In the genomic region with DNA sequence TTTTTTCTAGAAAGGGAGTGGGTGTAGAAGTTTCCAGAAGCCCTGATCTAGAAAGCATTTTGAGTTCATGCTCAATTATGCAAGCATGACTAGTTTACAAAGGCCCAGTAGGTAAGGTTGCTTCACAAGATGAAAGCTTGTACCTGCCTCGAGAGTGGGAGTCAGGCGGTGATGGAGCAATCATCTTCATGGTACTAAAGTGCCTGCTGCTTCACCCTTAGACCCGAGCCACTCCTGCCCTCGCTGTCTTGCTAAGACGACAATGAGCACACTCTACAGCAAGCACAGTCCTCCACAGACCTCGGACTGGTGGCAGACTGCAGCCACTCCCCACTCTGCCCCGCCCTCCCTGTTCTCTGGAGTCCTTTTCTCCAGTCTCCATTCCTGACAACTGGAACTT, we compare ENCODE assay signal across 27 mouse cellular contexts.
A peak's percentile ranks its signal among the peaks of the same experiment; 100 is the strongest.
DNase-seq lines count a peak whose midpoint lies in the region; ATAC-seq and TF ChIP-seq lines count a peak whose summit lies in the region.
"Had no signal": no experiment of that assay in that cellular context is flagged by ENCODE, and none has a peak within 500 bp of the region (broad histone marks: within the 10 kb centered on the region; RNA-seq: fewer than 3 reads in every experiment).

No protein-coding gene starts in this region.

- H3K36me3 ChIP-seq in intestine, embryonic 16.5 days (ENCODE audit: control insufficient read depth, insufficient read depth, low read length): no peaks in the 10 kb centered on the region
- no peaks in the 10 kb centered on the region for H3K36me3 ChIP-seq in intestine, embryonic 15.5 days
- no peaks in the 10 kb centered on the region for H3K36me3 ChIP-seq in lung, postnatal 0 days (ENCODE audit: insufficient read depth, low read length)
- H3K36me3 ChIP-seq in intestine, postnatal 0 days (ENCODE audit: control insufficient read depth, insufficient read depth): no peaks in the 10 kb centered on the region
- H3K36me3 ChIP-seq: embryonic facial prominence, embryonic 12.5 days; embryonic facial prominence, embryonic 15.5 days; forebrain, embryonic 12.5 days; forebrain, embryonic 15.5 days; heart, embryonic 12.5 days; heart, embryonic 15.5 days; hindbrain, embryonic 10.5 days; hindbrain, embryonic 13.5 days had no signal

- H3K27ac ChIP-seq in intestine, embryonic 16.5 days (ENCODE audit: low read length): no peak overlapping the region
- H3K27ac ChIP-seq in intestine, embryonic 15.5 days: no peak overlapping the region
- 0 out of 2 replicates have a peak overlapping the region, but pooled peaks have one; percentile 26 for H3K27ac ChIP-seq in lung, postnatal 0 days (ENCODE audit: low read length)
- no peak overlapping the region for H3K27ac ChIP-seq in intestine, postnatal 0 days (ENCODE audit: low read depth, low read length)
- H3K27ac ChIP-seq: embryonic facial prominence, embryonic 12.5 days; embryonic facial prominence, embryonic 15.5 days; forebrain, embryonic 12.5 days; forebrain, embryonic 15.5 days; heart, embryonic 15.5 days; hindbrain, embryonic 10.5 days; hindbrain, embryonic 13.5 days had no signal

- peak; percentile 71 for TF ChIP-seq EP300 in lung, postnatal 0 days (IDR thresholded peaks at IDR 0.05)

- peak; percentile 76 for DNase-seq in lung, postnatal 0 days (ENCODE audit: low spot score)
- DNase-seq in lung, adult 2 months: no peak
- peak; percentile 32 for DNase-seq in lung, postnatal 36 days
- DNase-seq in spleen, postnatal 36 days (ENCODE audit: low spot score in 2 of 2): no peak
- DNase-seq in right cerebral cortex, postnatal 36 days (ENCODE audit: low spot score in 2 of 2): no peak
- DNase-seq: adrenal gland, adult 2 months; adrenal gland, postnatal 14 days; cerebellum, adult 11 months; cerebellum, adult 2 months; cerebellum, adult 9-11 months; cerebellum, postnatal 25 days; gastrocnemius, postnatal 10 days; gastrocnemius, postnatal 36 days; heart, postnatal 10 days; heart, postnatal 36 days had no signal

- no peaks in the 10 kb centered on the region for H3K27me3 ChIP-seq in intestine, embryonic 16.5 days (replicated peaks; ENCODE audit: control insufficient read depth, insufficient read depth, low read length)
- H3K27me3 ChIP-seq in intestine, embryonic 15.5 days (replicated peaks): no peaks in the 10 kb centered on the region
- H3K27me3 ChIP-seq in lung, postnatal 0 days (replicated peaks; ENCODE audit: insufficient read depth, low read length): no peaks in the 10 kb centered on the region
- no peaks in the 10 kb centered on the region for H3K27me3 ChIP-seq in intestine, postnatal 0 days (replicated peaks; ENCODE audit: control insufficient read depth, insufficient read depth, low read length)
- H3K27me3 ChIP-seq: embryonic facial prominence, embryonic 12.5 days; embryonic facial prominence, embryonic 15.5 days; forebrain, embryonic 12.5 days; forebrain, embryonic 15.5 days; heart, embryonic 12.5 days; heart, embryonic 15.5 days; hindbrain, embryonic 13.5 days had no signal

- TF ChIP-seq POLR2A in lung, adult 2 months (IDR thresholded peaks at IDR 0.05; ENCODE audit: borderline replicate concordance, extremely low read depth, low read depth, low read length): no peak

- H3K4me2 ChIP-seq in intestine, embryonic 16.5 days (ENCODE audit: low read depth, low read length): no peak overlapping the region
- no peak overlapping the region for H3K4me2 ChIP-seq in intestine, embryonic 15.5 days (replicated peaks)
- no peak overlapping the region for H3K4me2 ChIP-seq in lung, postnatal 0 days (replicated peaks; ENCODE audit: low read depth, low read length)
- no peak overlapping the region for H3K4me2 ChIP-seq in intestine, postnatal 0 days (replicated peaks; ENCODE audit: low read depth)
- H3K4me2 ChIP-seq: embryonic facial prominence, embryonic 12.5 days; embryonic facial prominence, embryonic 15.5 days; forebrain, embryonic 12.5 days; forebrain, embryonic 15.5 days; heart, embryonic 12.5 days; heart, embryonic 15.5 days; hindbrain, embryonic 13.5 days had no signal

- H3K9ac ChIP-seq in intestine, embryonic 16.5 days (ENCODE audit: low read depth, low read length): no peak overlapping the region
- H3K9ac ChIP-seq in intestine, embryonic 15.5 days: no peak overlapping the region
- H3K9ac ChIP-seq in lung, postnatal 0 days (replicated peaks; ENCODE audit: low read depth): no peak overlapping the region
- no peak overlapping the region for H3K9ac ChIP-seq in intestine, postnatal 0 days (ENCODE audit: low read depth, low read length)
- H3K9ac ChIP-seq: embryonic facial prominence, embryonic 12.5 days; embryonic facial prominence, embryonic 15.5 days; forebrain, embryonic 12.5 days; forebrain, embryonic 15.5 days; heart, embryonic 12.5 days; heart, embryonic 15.5 days; hindbrain, embryonic 13.5 days had no signal

- ATAC-seq in intestine, embryonic 16.5 days: peak; percentile 40; the same call in 1 of the 2 replicates
- ATAC-seq in intestine, embryonic 15.5 days: no peak
- peak; percentile 95 for ATAC-seq in lung, postnatal 0 days
- ATAC-seq in intestine, postnatal 0 days: 0 out of 2 replicates have a peak, but pooled peaks have one; percentile 53
- ATAC-seq: CD4-positive, CD25-positive, alpha-beta regulatory T cell, adult 4 months; forebrain, embryonic 15.5 days had no signal

- no peak for TF ChIP-seq CTCF in lung, postnatal 0 days (IDR thresholded peaks at IDR 0.05)
- no peak for TF ChIP-seq CTCF in lung, adult 2 months (IDR thresholded peaks at IDR 0.05; ENCODE audit: insufficient read depth, low read length)
- no peak for TF ChIP-seq CTCF in intestine, postnatal 0 days (IDR thresholded peaks at IDR 0.05; ENCODE audit: low read depth)

- WGBS in intestine, embryonic 16.5 days: 60% methylated on average over 7 of the region's 7 CpGs
- 68% methylated on average over 7 of the region's 7 CpGs for WGBS in intestine, embryonic 15.5 days
- WGBS in lung, postnatal 0 days: 42% methylated on average over 7 of the region's 7 CpGs
- 56% methylated on average over 7 of the region's 7 CpGs for WGBS in lung, adult 2 months
- WGBS in intestine, postnatal 0 days: 50% methylated on average over 7 of the region's 7 CpGs

- no peak overlapping the region for H3K4me3 ChIP-seq in intestine, embryonic 16.5 days (ENCODE audit: low read length)
- no peak overlapping the region for H3K4me3 ChIP-seq in intestine, embryonic 15.5 days (replicated peaks)
- no peak overlapping the region for H3K4me3 ChIP-seq in lung, postnatal 0 days (ENCODE audit: low read depth, low read length)
- H3K4me3 ChIP-seq in lung, adult 2 months (replicated peaks; ENCODE audit: extremely low read depth, low read depth, low read length): no peak overlapping the region
- no peak overlapping the region for H3K4me3 ChIP-seq in intestine, postnatal 0 days (ENCODE audit: low read depth, low read length)
- H3K4me3 ChIP-seq: embryonic facial prominence, embryonic 12.5 days; embryonic facial prominence, embryonic 15.5 days; forebrain, embryonic 12.5 days; forebrain, embryonic 15.5 days; heart, embryonic 12.5 days; heart, embryonic 15.5 days; hindbrain, embryonic 10.5 days; hindbrain, embryonic 13.5 days had no signal

- no peaks in the 10 kb centered on the region for H3K9me3 ChIP-seq in intestine, embryonic 16.5 days (ENCODE audit: control insufficient read depth, low read length)
- no peaks in the 10 kb centered on the region for H3K9me3 ChIP-seq in intestine, embryonic 15.5 days
- no peaks in the 10 kb centered on the region for H3K9me3 ChIP-seq in lung, postnatal 0 days (ENCODE audit: low read length)
- no peaks in the 10 kb centered on the region for H3K9me3 ChIP-seq in intestine, postnatal 0 days (ENCODE audit: control insufficient read depth)
- H3K9me3 ChIP-seq: embryonic facial prominence, embryonic 12.5 days; embryonic facial prominence, embryonic 15.5 days; forebrain, embryonic 12.5 days; forebrain, embryonic 15.5 days; heart, embryonic 12.5 days; heart, embryonic 15.5 days; hindbrain, embryonic 10.5 days; hindbrain, embryonic 13.5 days had no signal

- no peaks in the 10 kb centered on the region for H3K4me1 ChIP-seq in intestine, embryonic 16.5 days (ENCODE audit: control insufficient read depth, insufficient read depth, low read length)
- H3K4me1 ChIP-seq in intestine, embryonic 15.5 days (replicated peaks): no peaks in the 10 kb centered on the region
- H3K4me1 ChIP-seq in lung, postnatal 0 days (ENCODE audit: insufficient read depth, low read depth, low read length): no peaks in the 10 kb centered on the region
- peaks cover 2% of the 10 kb centered on the region; the same call in 1 of the 2 replicates for H3K4me1 ChIP-seq in lung, adult 2 months (ENCODE audit: control insufficient read depth, insufficient read depth, low read length)
- H3K4me1 ChIP-seq in intestine, postnatal 0 days (replicated peaks; ENCODE audit: control insufficient read depth, insufficient read depth, low read length): no peaks in the 10 kb centered on the region
- H3K4me1 ChIP-seq: embryonic facial prominence, embryonic 12.5 days; embryonic facial prominence, embryonic 15.5 days; forebrain, embryonic 12.5 days; forebrain, embryonic 15.5 days; heart, embryonic 15.5 days; hindbrain, embryonic 10.5 days; hindbrain, embryonic 13.5 days had no signal

Comparison
In these comparisons a context has a peak if more than half of its experiments do, and no peak if none do; other contexts are left out.
1. DNase-seq: peak in lung, postnatal 0 days (single experiment) and lung, postnatal 36 days (single experiment); none in lung, adult 2 months (single experiment), spleen, postnatal 36 days (0 of 2) and right cerebral cortex, postnatal 36 days (0 of 2).